Mouse (Mus musculus) kidney, adult 11 months (tissue): ENCODE data around the gene Tbl3.
"Not testable (repeated sequence)": the region's sequence is repeated elsewhere in the genome, so short reads cannot be mapped to it uniquely, and the experiment has no call there.

Experiments used
- DNase-seq: peaks from one replicate; pipeline ENCODE4 v3.0.0; 2022

Tbl3 gene

GRCm38 (mm10) chr17:24725637-24726390, 18.4 kb upstream of the Tbl3 start:
- DNase-seq = no peak

DNA sequence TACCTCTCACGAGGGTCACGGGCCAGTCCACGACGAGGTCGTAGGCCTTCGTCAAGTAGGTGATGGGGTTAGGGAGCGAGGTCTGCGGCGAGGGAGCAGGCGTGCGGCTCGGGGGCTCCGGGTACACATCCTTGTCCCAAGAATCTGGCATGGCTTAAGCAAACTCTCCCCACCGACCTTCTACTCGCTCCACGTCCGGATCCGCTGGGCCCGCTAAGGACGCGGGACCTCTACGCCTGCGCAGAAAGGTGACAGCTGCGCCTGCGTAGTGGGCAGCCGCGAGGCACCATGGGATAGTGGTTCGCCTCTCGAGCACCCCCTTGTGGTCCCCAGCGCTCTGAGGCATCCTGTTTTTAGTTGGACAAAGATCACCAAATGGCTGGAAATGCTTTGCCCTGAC, 16.7 kb upstream of the Tbl3 start, which contains the start of gene Ndufb10:
Gene Ndufb10 (minus strand): TSS at position 295 of the 400 bp plus-strand sequence.
- DNase-seq = peak; percentile 94

- DNase-seq = no peak
Observed at GRCm38 (mm10) chr17:24723881-24724180, 16.4 kb upstream of the Tbl3 start.

- DNase-seq = no peak
Observed at GRCm38 (mm10) chr17:24723122-24723880, 15.8 kb upstream of the Tbl3 start.

- no peak for DNase-seq
Observed at GRCm38 (mm10) chr17:24722220-24722924, 14.9 kb upstream of the Tbl3 start.

DNA sequence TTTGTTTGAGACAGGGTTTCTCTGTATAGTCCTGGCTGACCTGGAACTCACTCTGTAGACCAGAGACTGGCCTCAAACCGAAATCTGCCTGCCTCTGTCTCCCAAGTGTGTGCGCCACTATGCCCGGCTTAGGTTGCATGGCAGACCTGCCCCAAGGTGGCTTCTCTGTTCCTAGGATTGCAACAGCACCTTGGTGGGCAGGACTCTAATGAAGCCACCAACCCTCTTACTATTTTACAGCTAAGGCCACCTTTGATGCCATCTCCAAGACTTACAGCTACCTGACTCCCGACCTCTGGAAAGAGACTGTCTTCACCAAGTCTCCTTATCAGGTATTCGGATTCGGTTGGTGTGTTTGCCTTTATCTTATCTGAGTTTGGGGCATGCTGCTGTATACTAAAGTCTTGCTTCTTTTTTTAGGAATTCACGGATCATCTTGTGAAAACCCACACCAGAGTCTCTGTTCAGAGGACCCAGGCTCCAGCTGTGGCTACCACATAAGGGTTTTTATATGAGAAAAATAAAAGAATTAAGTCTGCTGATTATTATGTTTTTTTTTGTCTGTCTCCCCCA, 14.0 kb upstream of the Tbl3 start:
- DNase-seq = not testable (repeated sequence)

- DNase-seq = not testable (repeated sequence)
Observed at GRCm38 (mm10) chr17:24720616-24721015, 13.2 kb upstream of the Tbl3 start.

GRCm38 (mm10) chr17:24719494-24720222, 12.2 kb upstream of the Tbl3 start:
- peak; percentile 98 for DNase-seq

DNA sequence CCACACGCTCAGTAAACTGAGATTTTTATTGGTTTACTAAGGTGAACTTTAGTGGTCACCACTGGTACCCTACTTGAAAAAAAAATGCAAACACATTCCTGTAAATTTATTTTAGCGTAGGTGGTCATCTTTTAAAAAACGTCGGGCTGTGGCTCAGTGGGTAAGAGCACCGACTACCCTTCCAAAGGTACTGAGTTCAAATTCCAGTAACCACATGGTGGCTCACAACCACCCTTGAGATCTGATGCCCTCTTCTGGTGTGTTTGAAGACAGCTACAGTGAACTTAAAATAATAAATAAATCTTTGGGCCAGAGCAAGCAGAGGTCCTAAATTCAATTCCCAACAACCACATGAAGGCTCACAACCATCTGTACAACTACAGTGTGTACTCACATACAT, 11.5 kb upstream of the Tbl3 start:
- not testable (repeated sequence) for DNase-seq

- DNase-seq = no peak
Observed at GRCm38 (mm10) chr17:24717943-24718342, 10.5 kb upstream of the Tbl3 start, which contains the start of the genes Rnf151 and Rps2. Gene Rnf151, minus strand, starts transcription at chr17:24718063. Gene Rps2, plus strand, starts transcription at chr17:24718116.

DNA sequence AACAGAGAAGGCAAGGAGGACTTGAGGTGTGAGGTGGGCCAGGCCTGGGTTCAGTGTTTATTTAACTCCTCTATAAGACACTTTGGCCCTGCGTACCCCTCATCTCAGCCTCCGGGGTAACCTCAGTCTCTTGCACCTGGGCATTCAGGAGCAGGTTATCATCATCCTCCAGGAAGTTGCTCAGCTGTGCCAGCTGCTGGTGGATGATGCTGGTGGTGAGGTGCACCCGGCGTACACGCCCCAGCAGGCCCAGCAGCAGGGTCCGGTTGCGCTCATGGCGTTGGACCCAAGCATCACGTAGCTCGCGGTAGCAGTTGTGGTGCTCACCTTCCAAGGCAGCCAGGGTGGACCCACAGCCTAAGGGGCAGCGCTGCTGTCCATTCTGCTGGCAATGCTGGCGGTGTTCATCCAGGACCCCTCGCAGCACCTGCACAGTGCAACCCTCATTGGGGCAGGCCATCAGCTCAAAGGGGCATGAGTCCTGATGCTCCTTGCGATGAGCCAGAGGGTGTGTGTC, 8.8 kb upstream of the Tbl3 start:
- DNase-seq = no peak

- no peak for DNase-seq
Observed at GRCm38 (mm10) chr17:24715556-24715955, 8.1 kb upstream of the Tbl3 start.

- DNase-seq = no peak
Observed at GRCm38 (mm10) chr17:24708646-24709045, 1.2 kb upstream of the Tbl3 start.

DNA sequence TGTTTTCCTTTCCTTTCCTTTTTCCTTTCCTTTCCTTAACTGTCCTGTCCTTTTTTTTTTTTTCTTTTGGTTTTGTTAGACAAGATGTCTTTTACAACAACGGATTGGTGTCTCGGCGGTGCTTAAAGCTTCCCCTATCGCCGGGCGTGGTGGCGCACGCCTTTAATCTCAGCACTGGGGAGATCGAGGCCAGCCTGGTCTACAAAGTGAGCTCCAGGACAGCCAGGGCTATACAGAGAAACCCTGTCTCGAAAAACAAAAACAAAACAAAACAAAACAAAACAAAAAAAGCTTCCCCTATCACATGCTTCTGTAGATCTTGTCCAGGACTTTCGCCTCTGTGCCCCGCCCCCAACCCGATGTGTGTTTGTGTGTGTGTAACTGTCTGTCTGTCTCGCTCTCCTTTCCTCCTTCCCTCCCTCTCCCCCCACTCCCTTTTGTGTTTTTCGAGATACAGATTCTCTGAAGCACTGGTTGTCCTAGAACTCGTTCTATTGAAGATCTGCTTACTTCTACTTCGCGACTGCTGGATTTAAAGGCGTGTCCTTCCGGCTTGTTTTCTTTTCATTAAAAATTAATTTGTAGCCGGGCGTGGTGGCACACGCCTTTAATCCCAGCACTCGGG, 453 bp upstream of the Tbl3 start:
- no peak for DNase-seq

- DNase-seq = no peak
Observed at GRCm38 (mm10) chr17:24705821-24706220, 1.6 kb downstream of the Tbl3 start.

GRCm38 (mm10) chr17:24701251-24701650, 6.2 kb downstream of the Tbl3 start:
- no peak for DNase-seq

- DNase-seq = no peak
Observed at GRCm38 (mm10) chr17:24699473-24699872, 8.0 kb downstream of the Tbl3 start.

GRCm38 (mm10) chr17:24698715-24699114, 8.7 kb downstream of the Tbl3 start:
- no peak for DNase-seq

GRCm38 (mm10) chr17:24697985-24698384, 9.5 kb downstream of the Tbl3 start:
- no peak for DNase-seq

- peak; percentile 82 for DNase-seq
Observed at GRCm38 (mm10) chr17:24696011-24696697, 11.3 kb downstream of the Tbl3 start, which contains the start of the genes Gfer and Noxo1. Gene Gfer, minus strand, starts transcription at chr17:24696156. Gene Noxo1, plus strand, starts transcription at chr17:24696234.
